Mouse (Mus musculus) kidney, adult 8-10 months (tissue): ENCODE data around the gene Zfp142.

Experiments
- DNase-seq, 2 experiments: peaks; one replicate each; pipeline ENCODE4 v3.0.0; 2022

The Zfp142 gene

GRCm38 (mm10) chr1:74587773-74588445, at the start of gene Zfp142, which contains the start of gene Bcs1l:
Gene Zfp142 (minus strand): TSS chr1:74588246.
Gene Bcs1l (plus strand): TSS chr1:74588289.
- peak; percentile 99 for DNase-seq

GRCm38 (mm10) chr1:74632734-74633133, 44.7 kb upstream of the Zfp142 start:
- DNase-seq = no peak

GRCm38 (mm10) chr1:74628001-74628400, 40.0 kb upstream of the Zfp142 start:
- peak; percentile 8 to 17 for DNase-seq

GRCm38 (mm10) chr1:74626076-74626475, 38.0 kb upstream of the Zfp142 start:
- no peak for DNase-seq

GRCm38 (mm10) chr1:74624183-74624582, 36.1 kb upstream of the Zfp142 start:
- no peak for DNase-seq

- DNase-seq = peak; percentile 86 to 88
Measured at GRCm38 (mm10) chr1:74601267-74601962, 13.4 kb upstream of the Zfp142 start, which contains the start of the genes Rnf25 and Stk36. Gene Rnf25 (minus strand): TSS chr1:74601397. Gene Stk36 (plus strand): TSS chr1:74601445.

- no peak for DNase-seq
Measured at GRCm38 (mm10) chr1:74600501-74601266, 12.6 kb upstream of the Zfp142 start.

- no peak for DNase-seq
Measured at GRCm38 (mm10) chr1:74594434-74594833, 6.4 kb upstream of the Zfp142 start.

GRCm38 (mm10) chr1:74587233-74587772, 743 bp downstream of the Zfp142 start:
- peak in 1 of 2 experiments; percentile 24 for DNase-seq

GRCm38 (mm10) chr1:74584616-74585398, 3.2 kb downstream of the Zfp142 start:
- DNase-seq = no peak

- DNase-seq = no peak
Measured at GRCm38 (mm10) chr1:74582621-74583020, 5.4 kb downstream of the Zfp142 start.

- no peak for DNase-seq
Measured at GRCm38 (mm10) chr1:74569739-74570719, 18.0 kb downstream of the Zfp142 start.

GRCm38 (mm10) chr1:74565834-74566233, 22.2 kb downstream of the Zfp142 start:
- no peak for DNase-seq

- DNase-seq = no peak
Measured at GRCm38 (mm10) chr1:74559061-74559460, 29.0 kb downstream of the Zfp142 start.

GRCm38 (mm10) chr1:74544184-74544583, 43.9 kb downstream of the Zfp142 start, which contains the start of gene Usp37:
Gene Usp37 (minus strand): TSS chr1:74544284.
- DNase-seq = no peak

- DNase-seq = peak; percentile 35 to 47
Measured at GRCm38 (mm10) chr1:74542451-74542961, 45.5 kb downstream of the Zfp142 start, which contains the start of gene Plcd4. Gene Plcd4 (plus strand): TSS chr1:74542888.

- no peak for DNase-seq
Measured at GRCm38 (mm10) chr1:74538650-74539049, 49.4 kb downstream of the Zfp142 start.

GRCm38 (mm10) chr1:74528589-74528988, 59.5 kb downstream of the Zfp142 start:
- DNase-seq = peak in 1 of 2 experiments; percentile 37

GRCm38 (mm10) chr1:74524746-74525145, 63.3 kb downstream of the Zfp142 start:
- DNase-seq = peak; percentile 26 to 43

- DNase-seq = no peak
Measured at GRCm38 (mm10) chr1:74519875-74520274, 68.2 kb downstream of the Zfp142 start.
